Comparison of ENCODE assay signal across 13 mouse cellular contexts in genomic region chr6:100479881-100480280, GRCm38 (mm10).
DNase-seq lines count a peak whose midpoint lies in the region; ATAC-seq and TF ChIP-seq lines count a peak whose summit lies in the region.
"Had no signal": no experiment of that assay in that cellular context is flagged by ENCODE, and none has a peak within 500 bp of the region (broad histone marks: within the 10 kb centered on the region; RNA-seq: fewer than 3 reads in every experiment).

No protein-coding gene starts in this region.

- DNase-seq in cerebellum, postnatal 14 days, result peak; percentile 51 to 68
- no peak for DNase-seq in cerebellum, adult 9-10 months
- DNase-seq in liver, adult 2 months (ENCODE audit: extremely low read depth, low read depth, low spot score), result peak; percentile 33
- peak; percentile 65 for DNase-seq in kidney, adult 9 months
- DNase-seq in lung, postnatal 36 days, result peak; percentile 55
- DNase-seq in right cerebral cortex, postnatal 4 days, result no peak
- DNase-seq: right cerebral cortex, postnatal 14 days had no signal

- TF ChIP-seq CTCF in liver, adult 2 months (IDR thresholded peaks at IDR 0.05; ENCODE audit: low read depth, low read length), result no peak

- 7% methylated on average over 6 of the region's 6 CpGs for WGBS in liver, adult 2 months
- WGBS in liver, embryonic 12.5 days (ENCODE audit: insufficient replicate concordance), result 16% methylated on average over 6 of the region's 6 CpGs

- no peak overlapping the region for H3K4me2 ChIP-seq in liver, embryonic 12.5 days
- H3K4me2 ChIP-seq: embryonic facial prominence, embryonic 12.5 days; hindbrain, embryonic 12.5 days; lung, embryonic 15.5 days; stomach, embryonic 15.5 days had no signal

- no peak for ATAC-seq in liver, embryonic 12.5 days
- ATAC-seq in erythroblast, adult 5-6 weeks (replicated peaks; ENCODE audit: low FRiP score, poor library complexity, severe bottlenecking), result no peak

- H3K9ac ChIP-seq in liver, adult 2 months (ENCODE audit: low read depth, low read length), result no peak overlapping the region
- no peak overlapping the region for H3K9ac ChIP-seq in liver, embryonic 12.5 days
- H3K9ac ChIP-seq: embryonic facial prominence, embryonic 12.5 days; hindbrain, embryonic 12.5 days; lung, embryonic 15.5 days; stomach, embryonic 15.5 days had no signal

- no peak for TF ChIP-seq POLR2A in liver, adult 2 months (IDR thresholded peaks at IDR 0.05; ENCODE audit: extremely low read depth, insufficient read depth, low read length)

- peaks cover 2% of the 10 kb centered on the region for H3K4me1 ChIP-seq in liver, adult 2 months (ENCODE audit: control insufficient read depth, insufficient read depth, low read length)
- peaks cover 10% of the 10 kb centered on the region for H3K4me1 ChIP-seq in liver, embryonic 12.5 days
- H3K4me1 ChIP-seq: hindbrain, embryonic 12.5 days had no signal

- H3K4me3 ChIP-seq in liver, adult 2 months (ENCODE audit: insufficient read depth, low read depth, low read length), result no peak overlapping the region
- H3K4me3 ChIP-seq in liver, embryonic 12.5 days, result no peak overlapping the region
- H3K4me3 ChIP-seq: embryonic facial prominence, embryonic 12.5 days; hindbrain, embryonic 12.5 days; lung, embryonic 15.5 days; stomach, embryonic 15.5 days had no signal

- no peaks in the 10 kb centered on the region for H3K36me3 ChIP-seq in liver, adult 2 months (ENCODE audit: control insufficient read depth, insufficient read depth, low read length)
- no peaks in the 10 kb centered on the region for H3K36me3 ChIP-seq in liver, embryonic 12.5 days
- H3K36me3 ChIP-seq: embryonic facial prominence, embryonic 12.5 days; lung, embryonic 15.5 days; stomach, embryonic 15.5 days had no signal

- no peaks in the 10 kb centered on the region for H3K9me3 ChIP-seq in liver, embryonic 12.5 days (replicated peaks)
- H3K9me3 ChIP-seq: embryonic facial prominence, embryonic 12.5 days; hindbrain, embryonic 12.5 days; lung, embryonic 15.5 days; stomach, embryonic 15.5 days had no signal

- no peaks in the 10 kb centered on the region for H3K27me3 ChIP-seq in liver, adult 2 months (ENCODE audit: control insufficient read depth, insufficient read depth, low read length)
- peaks cover 17% of the 10 kb centered on the region; the same call in 1 of the 2 replicates for H3K27me3 ChIP-seq in liver, embryonic 12.5 days (replicated peaks)
- H3K27me3 ChIP-seq: embryonic facial prominence, embryonic 12.5 days; lung, embryonic 15.5 days had no signal

- no peak overlapping the region for H3K27ac ChIP-seq in liver, adult 2 months (replicated peaks; ENCODE audit: insufficient read depth, low read depth, low read length)
- no peak overlapping the region for H3K27ac ChIP-seq in liver, embryonic 12.5 days
- H3K27ac ChIP-seq: embryonic facial prominence, embryonic 12.5 days; hindbrain, embryonic 12.5 days; lung, embryonic 15.5 days; stomach, embryonic 15.5 days had no signal

- no peaks in the 10 kb centered on the region for H3K79me2 ChIP-seq in liver, adult 2 months (ENCODE audit: control insufficient read depth, insufficient read depth, low read length)

Comparison
In these comparisons a context has a peak if more than half of its experiments do, and no peak if none do; other contexts are left out.
1. DNase-seq: peak in cerebellum, postnatal 14 days (2 of 2), liver, adult 2 months (single experiment), kidney, adult 9 months (single experiment) and lung, postnatal 36 days (single experiment); none in cerebellum, adult 9-10 months (single experiment) and right cerebral cortex, postnatal 4 days (single experiment).